Mouse (Mus musculus): ENCODE data around the gene Rabgap1l.

GRCm38 (mm10) chr1:160263053-160263452 lies 530.0 kb downstream of the Rabgap1l start:
- TF ChIP-seq EP300 (IDR thresholded peaks at IDR 0.05; ENCODE audit: insufficient read depth, low read depth, low read length): no peak
- no peak for TF ChIP-seq CTCF (IDR thresholded peaks at IDR 0.05)
- no peak for TF ChIP-seq POLR2A (IDR thresholded peaks at IDR 0.05; ENCODE audit: insufficient read depth, low read depth, low read length)
